Mouse (Mus musculus): ENCODE data around the gene Ggt6.
"Not testable (repeated sequence)": the region's sequence is repeated elsewhere in the genome, so short reads cannot be mapped to it uniquely, and the experiment has no call there.

Ggt6 gene

GRCm38 (mm10) chr11:72411093-72411921 is 24.0 kb upstream of the Ggt6 start, which contains the start of gene Smtnl2:
Gene Smtnl2, minus strand, starts transcription at chr11:72411713.
- peak; percentile 62 to 66 for DNase-seq

GRCm38 (mm10) chr11:72411945-72412344 is 23.4 kb upstream of the Ggt6 start:
- no peak for DNase-seq

DNA sequence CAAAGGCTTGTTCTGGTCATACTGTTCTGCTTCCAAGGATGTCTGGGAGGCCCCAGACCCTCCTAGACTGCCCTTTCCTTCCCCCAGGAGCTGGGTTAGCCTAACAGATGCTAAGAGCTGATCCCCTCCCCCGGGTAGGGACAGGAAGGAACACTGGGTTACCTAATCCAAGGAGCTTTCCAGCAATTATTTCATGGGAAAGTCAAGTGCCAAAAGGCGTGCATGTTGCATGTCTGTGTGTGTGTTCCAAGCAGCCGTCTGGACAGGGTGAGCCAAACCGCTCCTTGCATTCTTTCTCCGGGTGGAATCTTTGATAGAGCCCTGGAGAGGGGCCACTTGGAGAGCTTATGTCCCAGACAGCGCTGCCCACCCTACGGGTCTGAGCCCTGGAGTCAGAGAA is 22.3 kb upstream of the Ggt6 start:
- no peak for DNase-seq

DNA sequence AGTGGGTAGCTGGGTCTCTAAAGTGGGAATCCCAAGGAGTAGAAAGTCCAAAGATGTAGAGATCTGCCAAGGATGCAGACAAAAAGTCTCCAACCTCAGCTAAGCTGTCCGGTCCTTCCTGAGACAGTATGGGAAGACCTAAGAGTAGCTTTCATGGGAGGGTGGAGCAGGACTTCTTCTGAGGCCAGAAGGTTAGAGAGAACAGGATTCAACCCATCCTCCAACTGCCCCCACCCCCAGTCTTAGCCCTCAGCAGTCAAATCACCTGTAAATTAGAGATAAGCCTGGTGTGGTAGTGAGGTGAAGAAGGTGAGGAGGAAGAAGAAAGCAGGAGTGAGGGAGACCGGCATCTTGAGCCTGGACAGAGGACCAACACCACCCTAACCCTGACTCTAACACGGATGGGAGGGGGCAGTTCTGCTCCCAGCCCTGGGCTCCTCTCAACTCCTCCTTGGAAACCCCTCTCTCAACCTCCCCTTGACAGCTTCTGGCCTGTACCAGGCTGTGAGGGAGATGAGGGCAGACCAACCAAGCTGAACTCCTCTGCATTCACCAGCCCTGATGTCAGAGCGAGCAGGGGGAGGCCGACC is 21.6 kb upstream of the Ggt6 start:
- DNase-seq: no peak

DNA sequence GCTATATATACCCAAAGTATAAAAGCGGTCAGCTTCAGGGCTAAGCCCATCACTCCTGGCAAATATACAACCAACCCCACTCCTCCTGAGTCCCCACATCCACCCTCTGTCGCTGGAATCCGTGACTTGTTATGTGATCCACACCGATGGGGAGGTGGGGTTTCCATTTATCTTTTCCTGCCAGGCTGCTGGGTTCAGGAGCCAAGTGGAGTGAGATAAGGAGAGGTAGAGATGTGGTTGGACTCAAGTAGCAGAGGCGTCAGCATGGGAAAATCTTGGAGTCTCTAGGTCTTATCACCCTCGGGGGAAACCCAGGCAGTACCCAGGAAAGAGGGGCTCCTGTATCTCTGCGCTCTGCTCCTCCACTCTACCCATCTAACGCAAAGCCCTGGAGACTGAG is 20.2 kb upstream of the Ggt6 start:
- DNase-seq: no peak

- no peak for DNase-seq
Observed at GRCm38 (mm10) chr11:72416666-72417065, 18.7 kb upstream of the Ggt6 start.

GRCm38 (mm10) chr11:72417376-72417775 is 17.9 kb upstream of the Ggt6 start:
- no peak for DNase-seq

GRCm38 (mm10) chr11:72418227-72418626 is 17.1 kb upstream of the Ggt6 start:
- no peak for DNase-seq

DNA sequence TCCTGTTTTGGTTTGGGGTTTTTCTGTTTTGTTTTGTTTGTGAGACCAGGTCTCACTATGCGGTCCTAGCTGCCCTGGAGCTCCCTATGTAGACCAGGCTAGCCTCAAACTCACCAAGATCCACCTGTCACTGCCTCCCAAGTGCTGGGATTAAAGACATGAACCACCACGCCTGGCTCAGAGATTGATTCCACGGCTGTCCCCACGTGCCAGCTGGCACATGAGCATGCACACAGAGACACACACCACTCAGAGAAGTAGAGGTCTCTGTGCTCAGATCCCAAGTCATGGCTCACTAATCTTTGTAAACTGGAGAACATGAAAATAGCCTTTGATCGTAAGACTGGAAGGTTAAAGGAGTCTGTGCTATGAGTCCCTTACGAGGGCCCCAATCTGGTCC is 16.3 kb upstream of the Ggt6 start:
- DNase-seq: no peak

- DNase-seq: no peak
Observed at GRCm38 (mm10) chr11:72420460-72421122, 14.7 kb upstream of the Ggt6 start.

DNA sequence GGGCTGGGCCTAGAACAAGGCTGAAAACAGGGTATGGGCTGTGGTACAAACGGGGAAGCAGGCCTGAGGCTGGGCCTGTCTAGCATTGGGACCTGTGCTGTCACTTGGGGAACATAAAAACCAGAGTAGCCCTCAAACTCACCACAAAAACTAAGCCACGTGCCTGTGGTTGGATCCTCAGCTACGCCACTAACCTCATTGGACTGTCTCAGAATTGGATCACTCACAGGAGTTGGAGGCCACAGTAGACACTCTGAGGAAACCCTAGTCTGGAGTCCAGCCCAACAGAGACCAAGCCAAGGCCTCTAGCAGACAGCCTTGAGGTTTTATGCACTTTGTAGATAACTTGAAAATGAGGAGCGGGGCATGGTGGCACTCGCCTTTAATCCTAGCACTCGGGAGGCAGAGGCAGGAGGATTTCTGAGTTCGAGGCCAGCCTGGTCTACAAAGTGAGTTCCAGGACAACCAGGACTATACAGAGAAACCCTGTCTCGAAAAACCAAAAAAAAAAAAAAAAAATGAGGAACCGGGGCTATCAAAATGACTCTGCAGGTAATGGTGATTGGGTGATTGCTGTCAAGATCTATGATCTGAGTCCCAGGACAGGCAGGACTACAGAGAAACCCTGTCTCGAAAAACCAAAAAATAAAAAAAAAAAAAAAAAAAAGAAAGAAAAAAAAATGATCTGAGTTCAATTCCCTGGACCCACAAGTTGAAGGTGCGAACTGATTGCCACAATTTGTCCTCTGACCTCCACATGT is 13.6 kb upstream of the Ggt6 start:
- DNase-seq: no peak

DNA sequence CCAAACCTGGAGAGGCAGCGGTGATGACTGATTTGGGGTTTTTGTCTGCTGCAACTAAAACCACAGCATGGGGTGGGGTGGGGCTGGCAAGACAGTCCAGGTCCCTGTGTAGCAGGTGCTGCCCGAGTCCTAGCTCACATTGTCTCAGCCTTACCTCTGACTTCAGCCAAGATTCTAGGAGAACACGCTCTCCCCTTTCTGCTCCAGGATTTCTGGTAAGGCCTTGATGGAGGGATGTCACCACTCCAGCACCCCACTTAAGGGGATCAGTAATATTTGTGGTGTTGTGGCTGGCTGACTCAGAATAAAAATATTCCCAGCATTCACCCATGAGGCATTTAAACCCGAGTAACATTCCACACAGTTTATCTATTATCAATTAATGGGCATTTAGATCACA is 11.6 kb upstream of the Ggt6 start:
- no peak for DNase-seq

GRCm38 (mm10) chr11:72425201-72425600 is 10.1 kb upstream of the Ggt6 start:
- no peak for DNase-seq

- no peak for DNase-seq
Observed at GRCm38 (mm10) chr11:72426884-72427283, 8.4 kb upstream of the Ggt6 start.

GRCm38 (mm10) chr11:72428694-72429093 is 6.6 kb upstream of the Ggt6 start:
- peak; percentile 87 for DNase-seq

DNA sequence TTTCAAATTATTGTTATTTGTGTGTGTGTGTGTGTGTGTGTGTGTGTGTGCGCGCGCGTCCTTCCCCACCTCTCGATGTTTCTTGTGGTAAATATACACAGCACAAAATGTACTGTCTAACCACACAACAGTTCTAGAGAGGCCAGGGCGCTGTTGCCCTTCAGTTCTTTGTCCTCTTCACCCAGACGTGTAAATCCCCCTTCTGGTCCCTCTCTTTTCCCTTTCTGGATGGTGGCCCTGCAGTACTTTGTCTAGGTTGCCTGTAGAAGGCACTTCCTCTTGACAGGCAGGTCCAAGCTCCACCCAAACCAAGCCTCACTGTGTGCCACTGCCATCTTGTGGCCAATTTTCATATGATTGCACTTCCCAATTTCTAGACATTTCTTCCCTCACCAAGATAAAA is 6.0 kb upstream of the Ggt6 start:
- peak; percentile 81 to 85 for DNase-seq

- not testable (repeated sequence) for DNase-seq
Observed at GRCm38 (mm10) chr11:72430311-72431068, 4.8 kb upstream of the Ggt6 start.

DNA sequence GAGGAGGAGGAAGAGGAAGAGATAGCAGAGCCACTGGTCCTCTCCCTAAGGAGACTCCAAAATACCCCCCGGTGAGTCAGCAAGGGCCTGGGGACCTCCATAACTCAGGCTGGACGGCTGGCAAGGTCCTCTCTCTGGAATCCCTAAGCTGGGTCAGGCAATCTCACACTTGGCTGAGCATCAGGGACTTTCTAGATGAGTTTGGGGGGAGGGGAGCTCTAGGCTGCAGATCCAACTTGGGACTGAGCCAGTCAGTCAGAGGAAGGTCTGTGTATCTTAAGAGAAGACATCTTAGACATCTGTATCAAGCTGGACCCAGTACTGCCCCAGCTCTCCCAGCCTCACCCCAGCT is 344 bp downstream of the Ggt6 start:
- DNase-seq: no peak

- DNase-seq: no peak
Observed at GRCm38 (mm10) chr11:72436271-72436670, 945 bp downstream of the Ggt6 start.

- no peak for DNase-seq
Observed at GRCm38 (mm10) chr11:72436756-72437650, 1.7 kb downstream of the Ggt6 start.

DNA sequence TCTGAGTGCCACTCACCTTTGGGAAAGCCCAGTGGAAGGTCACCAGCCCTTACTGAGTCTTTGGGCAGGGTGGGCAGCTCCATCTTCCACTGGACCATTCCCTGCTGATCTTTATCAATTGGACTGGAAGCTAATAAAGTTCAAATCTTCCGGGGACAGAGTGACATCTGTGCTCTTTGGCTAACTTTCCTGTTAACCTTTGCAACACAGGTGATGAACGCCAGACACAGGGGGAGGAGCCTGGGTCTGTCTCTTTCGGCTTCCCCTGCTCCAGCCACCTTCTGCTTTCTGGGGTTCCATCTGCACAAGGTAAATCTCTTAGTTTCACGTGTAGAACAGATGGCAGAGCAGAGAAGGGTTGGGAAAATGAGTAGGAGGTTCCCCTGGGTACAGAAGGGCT is 3.1 kb downstream of the Ggt6 start:
- DNase-seq: no peak

DNA sequence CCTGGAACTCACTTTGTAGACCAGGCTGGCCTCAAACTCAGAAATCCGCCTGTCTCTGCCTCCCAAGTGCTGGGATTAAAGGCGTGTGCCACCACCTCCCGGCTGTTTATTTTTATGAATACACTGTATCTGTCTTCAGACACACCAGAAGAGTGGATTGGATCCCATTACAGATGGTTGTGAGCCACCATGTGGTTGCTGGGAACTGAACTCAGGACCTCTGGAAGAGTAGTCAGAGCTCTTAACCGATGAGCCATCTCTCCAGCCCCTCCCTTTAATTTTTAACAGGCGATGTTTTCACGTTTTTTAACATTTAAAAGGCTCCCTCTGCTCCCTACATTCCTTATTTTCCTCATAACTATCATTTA is 5.3 kb downstream of the Ggt6 start:
- DNase-seq: not testable (repeated sequence)

Data from B cell, adult 2 months (primary cell).